Mouse (Mus musculus) left cerebral cortex, adult 2 months (tissue): ENCODE data around the gene Gid8. TPM values are rescaled to one million over a fixed set of nuclear protein-coding genes. Genes with fewer than 3 reads are reported as not detected.

ENCODE experiments used
- DNase-seq, 2 experiments: peaks; one replicate each; pipeline ENCODE4 v3.0.0; 2021 to 2022; ENCODE audit warnings: low spot score in 2 of 2, mixed read lengths in 1 of 2; ENCODE audit errors: extremely low spot score in 1 of 2
- H3K27ac ChIP-seq: fragments of 200-600 bp; 2 replicates; pipeline ENCODE4 v1.8.1; 2022
- H3K4me3 ChIP-seq: fragments of 200-600 bp; 2 replicates; pipeline ENCODE4 v1.8.1; 2022
- CTCF ChIP-seq: fragments of 200-600 bp; IDR thresholded peaks from 2 replicates; pipeline ENCODE4 v1.8.1; 2022; ENCODE audit warnings: antibody characterized with exemption, mild to moderate bottlenecking, moderate library complexity
- intact Hi-C: fragments of 180-260 bp; cut with DNase I; formaldehyde crosslinking; loops from one replicate; pipeline ENCODE4 v1.15.1; 2025
- long read RNA-seq, 2 experiments: library from polyadenylated mRNA; stranded (forward); transcript quantifications; one replicate each; pipeline ENCODE4 v2.0.0; 2021; ENCODE audit warnings: borderline mapping rate in 2 of 2
- total RNA-seq, 2 experiments: library from RNA; stranded (reverse); gene quantifications; 2 replicates each; pipeline ENCODE4 v1.2.3; 2021

Gene Gid8
- 10 to 100 TPM; 62.9 to 65.5 TPM for total RNA-seq
- long read RNA-seq, experiment 1, transcript Gid8-201 (5 exons, 1,655 nt): major isoform, 7 of 13 reads
- long read RNA-seq, experiment 1, partial matches to known transcripts: 1 of 13 reads
- long read RNA-seq, experiment 1, other reads (novel, unspliced or antisense): 5 of 13 reads
- long read RNA-seq, experiment 2, transcript Gid8-201 (5 exons, 1,655 nt): major isoform, 9 of 12 reads
- long read RNA-seq, experiment 2, partial matches to known transcripts: 3 of 12 reads
- long read RNA-seq, experiment 2, other reads (novel, unspliced or antisense): 0 of 12 reads

DNA sequence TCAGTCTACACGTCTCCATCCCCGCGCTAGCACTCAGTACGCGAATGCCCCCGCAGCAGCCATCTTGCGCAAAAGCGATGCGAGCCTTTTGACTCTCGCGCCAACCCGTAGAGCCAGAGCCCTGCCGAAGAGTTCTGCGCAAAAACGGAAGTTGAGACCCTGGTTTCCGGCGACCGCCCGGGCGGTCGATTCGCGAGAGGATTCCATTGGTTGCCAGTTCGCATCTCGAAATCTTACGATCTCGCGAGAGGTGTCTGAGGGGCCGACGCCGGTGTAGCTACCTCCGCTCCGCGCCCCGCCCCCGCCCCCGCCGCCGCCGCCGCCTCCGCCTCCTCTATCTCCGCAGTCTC, at the start of gene Gid8, which contains the start of gene Dido1:
TSS of gene Gid8 (plus strand) at position 195 of the 350 bp plus-strand sequence.
TSS of gene Dido1 (minus strand) at position 77 of the 350 bp plus-strand sequence.
- no peak for TF ChIP-seq CTCF
- Histone ChIP-seq H3K4me3 (peak within 1 kb of the TSS; percentile 94), H3K27ac (peak within 1 kb of the TSS; percentile 91)
- intact Hi-C loops: loop anchor here (1.0 kb wide), 1 partner anchor 8 kb away; no protein-coding TSS in a partner anchor
- peak; percentile 97 for DNase-seq

DNA sequence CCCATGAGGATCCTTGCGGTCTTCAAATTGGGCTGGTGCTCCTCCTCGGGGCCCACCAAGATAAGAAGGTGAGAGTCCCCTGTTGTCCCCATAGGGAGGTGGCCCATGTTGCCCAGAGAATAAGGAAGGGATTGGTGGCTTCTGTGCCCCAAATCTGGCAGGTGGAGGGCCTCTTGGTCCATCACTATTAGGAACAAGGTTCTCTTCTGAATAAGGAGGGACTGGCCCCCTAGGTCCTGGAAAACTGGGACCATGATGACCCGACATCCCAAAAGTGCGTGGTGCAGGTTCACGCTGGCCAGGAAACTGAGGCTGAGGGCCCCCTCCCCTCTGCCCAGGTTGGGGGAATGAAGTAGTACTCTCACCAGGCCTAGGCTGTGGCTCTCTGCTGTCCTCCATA, 49.4 kb upstream of the Gid8 start:
- Histone ChIP-seq H3K4me3 (no peak overlapping the region), H3K27ac (no peak overlapping the region)
- no peak for DNase-seq
- TF ChIP-seq CTCF: no peak
- intact Hi-C loops: no loop called here

DNA sequence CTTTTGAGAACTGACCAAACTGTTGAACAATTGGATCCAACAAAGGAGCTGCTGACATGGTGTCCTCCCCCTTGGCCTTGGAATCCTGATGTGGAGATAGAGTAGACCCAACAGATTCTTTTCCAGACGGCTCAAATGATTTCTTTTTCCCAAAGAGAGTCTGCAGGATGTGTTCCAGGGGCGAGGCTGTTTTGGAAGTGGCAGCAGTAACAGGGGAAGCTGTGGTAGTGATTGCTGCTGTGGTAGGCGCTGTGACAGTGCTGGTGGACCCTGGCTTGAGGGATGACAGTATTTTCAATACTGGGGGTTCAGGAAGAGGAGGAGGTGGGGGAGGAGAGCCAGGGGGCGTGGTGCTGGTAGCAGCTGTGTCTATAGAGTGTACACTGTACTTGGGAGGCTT, 47.9 kb upstream of the Gid8 start:
- H3K4me3 ChIP-seq: no peak overlapping the region
- no peak overlapping the region for H3K27ac ChIP-seq
- no peak for DNase-seq
- TF ChIP-seq CTCF: no peak
- intact Hi-C loops: no loop called here

DNA sequence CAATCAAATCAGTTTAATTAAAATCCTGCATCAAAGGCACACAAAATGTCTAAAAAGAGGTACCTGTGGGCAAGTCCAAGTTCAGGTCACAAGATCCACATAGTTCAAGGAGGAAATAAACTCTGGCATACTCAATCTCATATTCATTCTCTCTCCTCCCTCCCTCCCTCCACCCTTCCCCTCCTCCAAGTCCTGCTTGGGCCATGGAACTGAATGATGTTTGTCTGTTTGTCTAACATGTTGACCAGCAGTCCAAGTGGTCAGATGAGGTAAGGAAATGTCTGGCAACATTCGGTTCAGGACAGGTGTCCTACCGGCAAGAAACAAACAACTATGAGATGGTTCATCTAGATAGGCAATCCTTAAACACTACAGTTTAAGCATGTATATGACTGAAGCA, 33.2 kb upstream of the Gid8 start:
- no peak for TF ChIP-seq CTCF
- intact Hi-C loops: no loop called here

DNA sequence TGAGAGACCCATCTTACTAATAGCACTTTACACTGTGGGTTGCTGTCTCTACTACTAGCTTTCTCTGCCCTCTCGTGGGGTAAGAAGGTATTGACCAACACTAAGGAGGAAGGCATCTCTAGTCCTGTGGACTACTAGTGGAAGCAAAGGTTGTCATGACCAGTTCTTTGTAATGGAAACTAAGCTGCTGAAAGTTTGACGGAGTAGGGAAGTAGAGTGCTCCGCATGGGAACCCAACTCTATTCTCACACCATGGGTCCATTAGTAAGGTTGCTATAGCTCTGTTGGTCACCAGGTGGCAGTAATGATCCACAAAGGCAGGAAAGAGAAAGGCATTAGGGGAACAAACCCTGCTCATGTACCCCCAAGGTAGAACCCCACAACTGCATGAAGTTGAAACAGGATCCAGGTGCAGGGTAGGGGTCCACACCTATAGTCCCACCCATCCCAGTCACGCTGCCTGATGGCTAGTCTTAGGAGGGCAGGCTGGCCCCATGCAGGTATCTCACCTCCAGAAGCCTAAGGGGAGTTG, 31.2 kb upstream of the Gid8 start:
- TF ChIP-seq CTCF: peak; percentile 80
- peak; percentile 52 to 63 for DNase-seq
- no peak overlapping the region for H3K4me3 ChIP-seq
- no peak overlapping the region for H3K27ac ChIP-seq
- intact Hi-C loops: loop anchor here (1.0 kb wide), 2 partner anchors 67 to 101 kb away; no protein-coding TSS in a partner anchor

More for the DNA sequence above, 33.2 kb upstream of the Gid8 start:
- Histone ChIP-seq H3K4me3 (no peak overlapping the region), H3K27ac (no peak overlapping the region)
- DNase-seq: no peak

DNA sequence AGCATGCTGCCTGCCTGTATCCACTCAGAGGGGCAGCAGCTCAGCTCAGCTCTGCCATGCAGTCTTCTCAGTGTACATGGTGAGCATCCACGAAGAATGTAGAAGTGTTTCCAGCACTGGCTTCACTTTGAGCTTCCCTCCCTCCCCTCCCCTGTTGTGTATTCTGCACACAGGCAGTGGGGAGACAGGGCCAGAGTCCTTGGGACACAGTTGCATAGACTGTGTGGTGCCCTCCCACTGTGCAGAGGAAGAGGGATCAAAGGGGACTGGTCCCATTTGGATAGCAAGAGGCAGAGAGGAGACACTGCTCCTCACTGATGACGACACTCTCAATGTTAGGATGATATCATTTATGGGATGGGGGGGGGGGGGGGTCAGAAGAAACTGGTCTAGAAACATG, 28.7 kb upstream of the Gid8 start:
- no peak for DNase-seq
- TF ChIP-seq CTCF: no peak
- H3K4me3 ChIP-seq: no peak overlapping the region
- intact Hi-C loops: loop anchor here (5.0 kb wide), 1 partner anchor 41 kb away; no protein-coding TSS in a partner anchor
- no peak overlapping the region for H3K27ac ChIP-seq

DNA sequence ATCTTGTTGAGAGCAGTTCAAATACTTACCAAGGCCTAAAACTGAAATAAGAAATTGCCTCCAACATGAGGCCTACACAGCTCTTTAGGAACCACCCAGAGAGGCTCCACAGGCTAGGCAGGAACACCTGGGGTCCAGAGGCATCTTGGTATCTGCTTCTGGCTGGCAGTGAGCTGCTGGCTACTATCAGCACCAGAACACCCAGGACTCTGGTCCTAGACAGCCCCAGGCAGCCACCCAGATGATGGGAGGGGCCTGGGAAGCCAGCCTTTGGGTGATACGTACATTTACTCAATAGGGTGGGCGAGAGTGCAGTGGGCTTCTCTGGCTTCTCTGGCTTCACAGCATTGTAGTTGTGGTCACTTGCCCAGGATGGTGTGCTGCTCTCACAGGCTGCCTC, 26.4 kb upstream of the Gid8 start:
- DNase-seq: no peak
- no peak for TF ChIP-seq CTCF
- no peak overlapping the region for H3K4me3 ChIP-seq
- H3K27ac ChIP-seq: no peak overlapping the region
- intact Hi-C loops: loop anchor here (5.0 kb wide), 1 partner anchor 39 kb away; no protein-coding TSS in a partner anchor

DNA sequence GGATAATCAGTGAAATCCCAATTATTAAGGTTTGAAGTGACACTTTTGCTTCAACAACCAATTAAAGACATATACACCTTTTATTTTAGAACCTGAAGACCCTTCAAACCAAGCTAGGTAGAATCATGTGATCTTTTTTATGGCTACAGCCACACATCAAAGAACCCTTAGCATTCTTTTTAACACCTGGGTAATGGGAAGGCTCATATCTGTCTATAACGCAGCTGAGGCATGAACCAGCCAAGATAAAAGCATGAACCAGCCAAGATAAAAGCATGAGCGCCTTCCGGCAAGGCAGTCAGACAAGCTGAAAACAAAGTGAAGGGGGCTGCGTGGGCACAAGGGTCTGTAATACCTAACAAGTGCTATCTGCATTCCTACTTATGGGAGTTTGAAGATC, 25.9 kb upstream of the Gid8 start:
- TF ChIP-seq CTCF: no peak
- DNase-seq: no peak
- no peak overlapping the region for H3K4me3 ChIP-seq
- intact Hi-C loops: loop anchor here (5.0 kb wide), 1 partner anchor 38 kb away; no protein-coding TSS in a partner anchor
- no peak overlapping the region for H3K27ac ChIP-seq

DNA sequence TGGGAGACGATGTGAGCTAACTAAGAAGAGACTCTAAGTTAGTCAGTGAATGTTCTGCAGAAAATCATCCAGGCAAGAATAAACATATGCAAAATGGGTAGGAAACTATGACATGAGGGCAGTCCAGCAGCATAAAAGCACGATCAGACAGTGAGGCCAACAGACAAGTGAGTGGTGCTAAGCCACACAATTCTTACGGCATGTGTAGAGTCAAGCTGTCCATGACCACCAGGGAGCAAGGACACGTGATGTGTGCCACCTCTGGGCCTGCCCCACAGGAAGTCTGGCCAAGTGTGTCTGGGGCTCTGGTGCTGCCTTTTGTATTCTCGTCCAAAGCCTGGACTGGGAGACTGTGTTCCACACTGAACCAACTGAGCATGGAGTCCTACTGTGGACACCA, 20.1 kb upstream of the Gid8 start:
- Histone ChIP-seq H3K27ac (no peak overlapping the region; the same call in 1 of the 2 replicates), H3K4me3 (no peak overlapping the region)
- intact Hi-C loops: no loop called here
- TF ChIP-seq CTCF: no peak
- no peak for DNase-seq

DNA sequence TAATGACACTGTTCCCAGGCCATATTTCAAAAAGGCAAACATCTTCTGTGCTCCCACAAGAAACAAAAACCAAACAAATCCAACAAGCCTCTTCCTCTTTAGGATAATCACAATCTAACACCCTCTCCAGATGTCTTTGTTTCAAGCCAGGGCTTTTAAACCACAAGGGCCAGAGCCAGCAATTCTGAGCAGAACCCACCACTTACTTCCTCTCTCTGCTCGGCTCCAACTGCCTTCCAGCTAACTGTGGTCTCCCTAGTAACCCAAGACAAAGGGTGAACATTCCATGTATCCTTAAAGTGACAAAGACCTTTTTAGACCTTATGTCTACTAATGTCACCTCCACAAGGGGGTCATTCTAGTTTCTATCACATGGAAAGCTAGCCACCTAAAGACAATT, 17.3 kb upstream of the Gid8 start:
- intact Hi-C loops: no loop called here
- no peak for DNase-seq
- TF ChIP-seq CTCF: no peak
- H3K4me3 ChIP-seq: no peak overlapping the region
- H3K27ac ChIP-seq: peak overlapping the region; percentile 80

DNA sequence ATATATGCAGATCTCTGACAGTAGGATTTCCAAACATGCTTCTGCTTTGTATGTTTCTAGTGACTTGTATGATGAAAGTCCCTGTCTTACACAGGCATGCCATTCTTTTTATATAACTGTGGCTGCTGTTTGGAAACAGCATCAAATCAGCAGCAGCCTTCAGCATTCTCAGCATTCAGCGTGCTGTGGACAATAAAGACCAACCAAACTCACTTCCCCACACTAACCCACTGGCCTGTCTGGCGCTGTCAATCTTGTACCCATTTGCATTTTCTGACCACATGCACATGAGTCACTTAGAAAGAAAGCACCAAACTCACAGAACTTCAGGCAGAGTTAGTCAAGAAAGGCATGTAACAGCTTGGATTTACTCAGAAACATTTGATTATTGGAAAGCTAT, 14.7 kb upstream of the Gid8 start:
- intact Hi-C loops: no loop called here
- H3K27ac ChIP-seq: no peak overlapping the region
- DNase-seq: no peak

DNA sequence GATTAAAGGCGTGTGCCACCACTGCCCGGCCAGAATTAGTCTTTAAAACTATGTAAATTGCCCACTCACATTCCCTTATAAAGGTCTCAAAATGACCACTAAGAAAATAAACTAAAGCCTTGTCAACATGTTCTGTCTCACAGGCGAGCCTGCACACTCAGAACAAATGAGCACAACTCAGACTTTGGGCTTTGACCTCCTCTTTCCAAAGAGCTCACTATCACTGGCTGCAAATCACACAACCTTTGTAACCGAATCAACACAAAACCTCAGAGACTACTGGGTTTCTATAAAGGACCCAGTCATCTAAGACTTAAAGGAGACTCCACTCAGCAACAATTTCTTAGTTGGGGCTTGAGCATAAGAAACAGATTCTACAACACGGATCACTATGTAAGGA, 9.5 kb upstream of the Gid8 start:
- H3K27ac ChIP-seq: no peak overlapping the region
- intact Hi-C loops: no loop called here
- H3K4me3 ChIP-seq: peak overlapping the region; percentile 82
- no peak for DNase-seq
- no peak for TF ChIP-seq CTCF

More for the DNA sequence above, 14.7 kb upstream of the Gid8 start:
- no peak for TF ChIP-seq CTCF
- H3K4me3 ChIP-seq: no peak overlapping the region
